Mouse (Mus musculus) intestine, embryonic 15.5 days (tissue): ENCODE data around the gene Mki67. TPM values are rescaled to one million over a fixed set of nuclear protein-coding genes. Genes with fewer than 3 reads are reported as not detected.
A peak's percentile ranks its signal among the peaks of the same experiment; 100 is the strongest.
"Not testable (repeated sequence)": the region's sequence is repeated elsewhere in the genome, so short reads cannot be mapped to it uniquely, and the experiment has no call there.

Source experiments
- ATAC-seq: fragments of 200-750 bp; cut with Nextera tagmentation; 2 replicates; pipeline ENCODE4 v1.8.0; 2017; ENCODE audit warnings: moderate TSS enrichment, moderate library complexity
- H3K27ac ChIP-seq: fragments of 300-500 bp; sonication (generic); 2 replicates; pipeline ENCODE4 v1.5.1; 2015; ENCODE audit warnings: mild to moderate bottlenecking, inconsistent platforms
- H3K27me3 ChIP-seq: fragments of 300-500 bp; sonication (generic); replicated peaks from 2 replicates; pipeline ENCODE4 v1.6.1; 2015; ENCODE audit warnings: inconsistent platforms
- H3K36me3 ChIP-seq: fragments of 300-500 bp; sonication (generic); 2 replicates; pipeline ENCODE4 v1.6.1; 2015; ENCODE audit warnings: inconsistent platforms
- H3K4me1 ChIP-seq: fragments of 300-500 bp; sonication (generic); replicated peaks from 2 replicates; pipeline ENCODE4 v1.6.1; 2015; ENCODE audit warnings: inconsistent platforms
- H3K4me2 ChIP-seq: fragments of 300-500 bp; sonication (generic); replicated peaks from 2 replicates; pipeline ENCODE4 v1.6.1; 2015; ENCODE audit warnings: mild to moderate bottlenecking, inconsistent platforms
- H3K4me3 ChIP-seq: fragments of 300-500 bp; sonication (generic); replicated peaks from 2 replicates; pipeline ENCODE4 v1.5.1; 2015; ENCODE audit warnings: inconsistent platforms
- H3K9ac ChIP-seq: fragments of 300-500 bp; sonication (generic); 2 replicates; pipeline ENCODE4 v1.6.1; 2015; ENCODE audit warnings: inconsistent platforms
- H3K9me3 ChIP-seq: fragments of 300-500 bp; sonication (generic); 2 replicates; pipeline ENCODE4 v1.6.1; 2016; ENCODE audit warnings: inconsistent platforms
- WGBS: fragments of 180-500 bp; shearing (Covaris S2); methylation state at CpG from one replicate; pipeline ENCODE4 v1.1.7; 2015; 5-methylcytosine and 5-hydroxymethylcytosine counted together
- polyA plus RNA-seq: library from polyadenylated mRNA; unstranded; fragments of >200 nt; fragmentation: Nextera tagmentation; extraction: Ambion mirVana; gene quantifications from 2 replicates; pipeline ENCODE4 v1.2.1, GENCODE M21; 2015

Gene Mki67
- polyA plus RNA-seq, 1 experiment from 2014 or later, result 37.6 TPM

- peaks cover 5% of the 10 kb centered on the region for H3K36me3 ChIP-seq
- no peaks in the 10 kb centered on the region for H3K27me3 ChIP-seq
- H3K27ac ChIP-seq, result no peak overlapping the region
- H3K9me3 ChIP-seq, result no peaks in the 10 kb centered on the region
- H3K9ac ChIP-seq, result no peak overlapping the region
- 80% methylated on average over 8 of the region's 8 CpGs for WGBS
- H3K4me3 ChIP-seq, result 0 out of 2 replicates have a peak overlapping the region, but pooled peaks have one; percentile 10
- no peak for ATAC-seq
- H3K4me2 ChIP-seq, result peak overlapping the region; percentile 67
- H3K4me1 ChIP-seq, result peaks cover 14% of the 10 kb centered on the region
Measured at GRCm38 (mm10) chr7:135713326-135713725, 2.8 kb downstream of the Mki67 start.

- Histone ChIP-seq H3K4me2 (no peak overlapping the region; the same call in 1 of the 2 replicates), H3K4me3 (no peak overlapping the region), H3K27ac (no peak overlapping the region), H3K27me3 (no peaks in the 10 kb centered on the region), H3K9ac (no peak overlapping the region), H3K4me1 (peaks cover 14% of the 10 kb centered on the region), H3K36me3 (peaks cover 10% of the 10 kb centered on the region), H3K9me3 (no peaks in the 10 kb centered on the region)
- 81% methylated on average over 1 of the region's 1 CpGs for WGBS
- no peak for ATAC-seq
Measured at GRCm38 (mm10) chr7:135712534-135712933, 3.6 kb downstream of the Mki67 start.

- H3K4me1 ChIP-seq, result peaks cover 10% of the 10 kb centered on the region
- no peak overlapping the region for H3K4me3 ChIP-seq
- no peaks in the 10 kb centered on the region for H3K9me3 ChIP-seq
- no peaks in the 10 kb centered on the region for H3K27me3 ChIP-seq
- H3K4me2 ChIP-seq, result no peak overlapping the region
- H3K36me3 ChIP-seq, result peaks cover 22% of the 10 kb centered on the region
- no peak overlapping the region for H3K27ac ChIP-seq
- ATAC-seq, result no peak
- no peak overlapping the region for H3K9ac ChIP-seq
- WGBS, result 64% methylated on average over 2 of the region's 2 CpGs
Measured at GRCm38 (mm10) chr7:135710702-135711101, 5.5 kb downstream of the Mki67 start.

GRCm38 (mm10) chr7:135705753-135706152 lies 10.4 kb downstream of the Mki67 start:
- ATAC-seq, result no peak
- H3K9me3 ChIP-seq, result no peaks in the 10 kb centered on the region
- H3K4me2 ChIP-seq, result no peak overlapping the region
- peaks cover 33% of the 10 kb centered on the region for H3K36me3 ChIP-seq
- no peak overlapping the region for H3K9ac ChIP-seq
- no peak overlapping the region for H3K27ac ChIP-seq
- no peaks in the 10 kb centered on the region for H3K27me3 ChIP-seq
- H3K4me1 ChIP-seq, result no peaks in the 10 kb centered on the region
- WGBS, result 78% methylated on average over 6 of the region's 6 CpGs
- H3K4me3 ChIP-seq, result no peak overlapping the region

- H3K4me3 ChIP-seq, result no peak overlapping the region
- H3K36me3 ChIP-seq, result peaks cover 38% of the 10 kb centered on the region
- H3K27me3 ChIP-seq, result no peaks in the 10 kb centered on the region
- no peak overlapping the region for H3K9ac ChIP-seq
- no peaks in the 10 kb centered on the region for H3K4me1 ChIP-seq
- WGBS, result 86% methylated on average over 1 of the region's 1 CpGs
- no peak overlapping the region for H3K4me2 ChIP-seq
- H3K9me3 ChIP-seq, result no peaks in the 10 kb centered on the region
- ATAC-seq, result no peak
- no peak overlapping the region for H3K27ac ChIP-seq
Measured at GRCm38 (mm10) chr7:135705083-135705482, 11.1 kb downstream of the Mki67 start.

GRCm38 (mm10) chr7:135704251-135704650 lies 11.9 kb downstream of the Mki67 start:
- Histone ChIP-seq H3K9me3 (no peaks in the 10 kb centered on the region), H3K4me3 (no peak overlapping the region), H3K9ac (no peak overlapping the region), H3K4me1 (no peaks in the 10 kb centered on the region), H3K27me3 (no peaks in the 10 kb centered on the region), H3K4me2 (no peak overlapping the region), H3K27ac (0 out of 2 replicates have a peak overlapping the region, but pooled peaks have one; percentile 32), H3K36me3 (peaks cover 36% of the 10 kb centered on the region)
- WGBS, result 86% methylated on average over 8 of the region's 8 CpGs
- 0 out of 2 replicates have a peak, but pooled peaks have one; percentile 41 for ATAC-seq

GRCm38 (mm10) chr7:135703600-135704148 lies 12.5 kb downstream of the Mki67 start:
- H3K4me3 ChIP-seq, result no peak overlapping the region
- no peak overlapping the region for H3K4me2 ChIP-seq
- no peaks in the 10 kb centered on the region for H3K27me3 ChIP-seq
- peak; percentile 74 for ATAC-seq
- no peak overlapping the region for H3K9ac ChIP-seq
- peak overlapping the region; percentile 32; the same call in 1 of the 2 replicates for H3K27ac ChIP-seq
- WGBS, result 79% methylated on average over 9 of the region's 9 CpGs
- H3K9me3 ChIP-seq, result no peaks in the 10 kb centered on the region
- H3K36me3 ChIP-seq, result peaks cover 35% of the 10 kb centered on the region
- H3K4me1 ChIP-seq, result no peaks in the 10 kb centered on the region

- peaks cover 30% of the 10 kb centered on the region for H3K36me3 ChIP-seq
- ATAC-seq, H3K27me3 ChIP-seq, H3K4me3 ChIP-seq, H3K4me1 ChIP-seq, H3K9ac ChIP-seq, H3K4me2 ChIP-seq, H3K9me3 ChIP-seq, H3K27ac ChIP-seq: not testable (repeated sequence)
- 60% methylated on average over 6 of the region's 6 CpGs for WGBS
Measured at GRCm38 (mm10) chr7:135699351-135699750, 16.8 kb downstream of the Mki67 start.

GRCm38 (mm10) chr7:135698362-135698761 lies 17.8 kb downstream of the Mki67 start:
- Histone ChIP-seq H3K36me3 (peaks cover 33% of the 10 kb centered on the region), H3K27me3 (no peaks in the 10 kb centered on the region), H3K4me1 (0 out of 2 replicates have a peak, but pooled peaks cover 2% of the 10 kb centered on the region), H3K4me2 (no peak overlapping the region), H3K4me3 (no peak overlapping the region), H3K9ac (no peak overlapping the region), H3K9me3 (no peaks in the 10 kb centered on the region), H3K27ac (no peak overlapping the region)
- ATAC-seq, result no peak
- 98% methylated on average over 2 of the region's 2 CpGs for WGBS

GRCm38 (mm10) chr7:135697021-135697740 lies 19.0 kb downstream of the Mki67 start:
- 80% methylated on average over 5 of the region's 5 CpGs for WGBS
- not testable (repeated sequence) for H3K27ac ChIP-seq

GRCm38 (mm10) chr7:135696127-135696526 lies 20.0 kb downstream of the Mki67 start:
- H3K27me3 ChIP-seq, result no peaks in the 10 kb centered on the region
- H3K4me2 ChIP-seq, result no peak overlapping the region
- H3K4me1 ChIP-seq, result 0 out of 2 replicates have a peak, but pooled peaks cover 2% of the 10 kb centered on the region
- WGBS, result 76% methylated on average over 4 of the region's 4 CpGs
- no peak for ATAC-seq
- H3K27ac ChIP-seq, result no peak overlapping the region
- no peak overlapping the region for H3K9ac ChIP-seq
- peaks cover 44% of the 10 kb centered on the region for H3K36me3 ChIP-seq
- no peak overlapping the region for H3K4me3 ChIP-seq
- H3K9me3 ChIP-seq, result no peaks in the 10 kb centered on the region

More at GRCm38 (mm10) chr7:135697021-135697740, 19.0 kb downstream of the Mki67 start:
- H3K9me3 ChIP-seq, ATAC-seq, H3K27me3 ChIP-seq, H3K4me3 ChIP-seq, H3K4me1 ChIP-seq, H3K4me2 ChIP-seq, H3K9ac ChIP-seq: not testable (repeated sequence)
- peaks cover 37% of the 10 kb centered on the region for H3K36me3 ChIP-seq

GRCm38 (mm10) chr7:135694796-135695195 lies 21.4 kb downstream of the Mki67 start:
- Histone ChIP-seq H3K4me3 (no peak overlapping the region), H3K27me3 (no peaks in the 10 kb centered on the region), H3K36me3 (peaks cover 38% of the 10 kb centered on the region), H3K27ac (no peak overlapping the region), H3K4me1 (0 out of 2 replicates have a peak, but pooled peaks cover 2% of the 10 kb centered on the region), H3K9ac (no peak overlapping the region), H3K4me2 (no peak overlapping the region), H3K9me3 (no peaks in the 10 kb centered on the region)
- 94% methylated on average over 5 of the region's 5 CpGs for WGBS
- no peak for ATAC-seq
